Mouse (Mus musculus): ENCODE measurements around the gene Olfr126. TPM values are rescaled to one million over a fixed set of nuclear protein-coding genes. Genes with fewer than 3 reads are reported as not detected.

Olfr126 gene
- polyA plus RNA-seq (2012; rRNA removed) (not detected in 2 replicates), polyA plus RNA-seq (2014; fragmentation: Nextera tagmentation; extraction: Ambion mirVana) (not detected in 2 replicates)

DNA sequence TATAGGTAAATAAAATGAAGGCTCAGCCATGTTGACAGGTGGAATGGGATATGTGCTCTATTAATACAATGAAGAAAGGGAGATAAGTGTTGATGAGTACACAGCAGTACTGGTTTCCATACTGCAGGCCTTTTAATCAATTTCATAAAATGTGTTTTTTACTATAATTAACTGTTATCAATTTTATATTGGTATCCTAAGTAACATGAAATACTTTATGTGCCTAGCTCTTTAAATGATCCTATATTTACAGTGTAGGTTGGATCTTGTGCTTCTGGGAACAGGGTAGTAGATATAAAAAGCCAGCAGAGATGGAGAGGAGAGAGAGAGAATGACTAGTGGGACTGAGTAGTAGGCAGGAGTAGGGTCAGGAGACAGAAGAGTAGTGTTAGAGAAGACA is at the start of gene Olfr126:
TSS of gene Olfr126 (plus strand) at position 301 of the 400 bp plus-strand sequence.
- Histone ChIP-seq H3K9me3 (ENCODE audit: control insufficient read depth, low read length) (no peaks in the 10 kb centered on the region), H3K9ac (replicated peaks) (no peak within 1 kb of the TSS), H3K4me1 (replicated peaks; ENCODE audit: control insufficient read depth in 2 of 2, insufficient read depth in 2 of 2, low read length in 1 of 2) (no peaks in the 10 kb centered on the region), H3K4me2 (ENCODE audit: low read depth) (no peak within 1 kb of the TSS), H3K36me3 (replicated peaks; ENCODE audit: control insufficient read depth, insufficient read depth, low read depth) (no peaks in the 10 kb centered on the region), H3K4me3 (ENCODE audit: insufficient read depth in 1 of 2, low read depth in 2 of 2, low read length in 2 of 2) (no peak within 1 kb of the TSS), H3K27me3 (ENCODE audit: control insufficient read depth, insufficient read depth, low read length) (no peaks in the 10 kb centered on the region), H3K27ac (no peak within 1 kb of the TSS)
- ATAC-seq (ENCODE audit: insufficient read depth) (no peak), DNase-seq (ENCODE audit: low read depth in 3 of 3, low spot score in 3 of 3) (no peak)
- TF ChIP-seq EP300 (IDR thresholded peaks at IDR 0.05; ENCODE audit: low read depth) = no peak
- TF ChIP-seq CTCF (IDR thresholded peaks at IDR 0.05; ENCODE audit: low read depth) = no peak

DNA sequence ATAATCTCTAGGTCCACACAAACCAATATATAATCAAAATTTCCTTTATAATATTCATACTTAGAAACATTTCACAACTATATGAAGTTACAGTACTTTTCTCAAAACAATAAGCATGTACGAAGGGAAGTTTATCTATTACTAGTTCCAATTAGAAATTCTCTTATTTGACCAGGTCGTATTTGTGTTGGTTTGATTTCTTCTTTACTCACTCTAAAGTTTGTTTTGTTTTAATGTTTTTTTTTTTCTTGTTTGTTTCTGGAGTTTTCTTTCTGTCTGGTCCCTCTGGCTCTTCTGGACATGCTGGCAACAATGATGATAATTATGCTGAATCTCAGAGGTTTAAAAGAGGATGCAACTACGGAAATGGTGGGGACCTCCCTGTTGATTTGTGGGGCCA is 47.7 kb upstream of the Olfr126 start, which contains the start of gene Olfr124:
TSS of gene Olfr124 (plus strand) at position 301 of the 400 bp plus-strand sequence.
- Histone ChIP-seq H3K36me3 (replicated peaks; ENCODE audit: control insufficient read depth, insufficient read depth, low read depth) (no peaks in the 10 kb centered on the region), H3K4me1 (replicated peaks; ENCODE audit: control insufficient read depth in 2 of 2, insufficient read depth in 2 of 2, low read length in 1 of 2) (no peaks in the 10 kb centered on the region), H3K27me3 (ENCODE audit: control insufficient read depth, insufficient read depth, low read length) (no peaks in the 10 kb centered on the region), H3K4me3 (ENCODE audit: insufficient read depth in 1 of 2, low read depth in 2 of 2, low read length in 2 of 2) (no peak within 1 kb of the TSS), H3K9me3 (ENCODE audit: control insufficient read depth, low read length) (no peaks in the 10 kb centered on the region), H3K27ac (no peak within 1 kb of the TSS), H3K9ac (replicated peaks) (no peak within 1 kb of the TSS), H3K4me2 (ENCODE audit: low read depth) (no peak within 1 kb of the TSS)
- 57% methylated on average over 3 of the region's 3 CpGs for WGBS (ENCODE audit: insufficient replicate concordance)
- no peak for DNase-seq (ENCODE audit: low read depth in 3 of 3, low spot score in 3 of 3)
- TF ChIP-seq EP300 (IDR thresholded peaks at IDR 0.05; ENCODE audit: low read depth) = no peak
- no peak for TF ChIP-seq CTCF (IDR thresholded peaks at IDR 0.05; ENCODE audit: low read depth)
- no peak for ATAC-seq (ENCODE audit: insufficient read depth)

DNA sequence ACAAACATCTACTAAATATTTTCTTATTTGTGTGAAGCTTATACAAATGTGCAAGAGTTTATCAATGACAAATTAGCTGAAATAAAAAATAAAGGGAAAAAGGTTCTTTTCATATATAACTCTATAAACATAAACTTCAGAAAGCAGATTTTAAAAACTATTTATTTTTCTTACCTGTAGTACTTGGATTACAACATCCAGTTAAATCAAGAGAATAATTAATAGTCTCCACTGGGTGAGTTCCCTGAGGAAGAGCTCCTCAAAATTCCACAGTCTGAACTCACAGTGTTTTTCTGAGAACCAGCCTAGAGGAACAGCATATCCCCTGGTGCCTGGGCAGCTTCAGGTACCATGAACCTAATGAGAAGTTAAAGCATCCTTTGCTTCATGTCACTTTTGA is 14.6 kb upstream of the Olfr126 start, which contains the start of gene Olfr125:
TSS of gene Olfr125 (plus strand) at position 301 of the 400 bp plus-strand sequence.
- H3K9ac ChIP-seq (replicated peaks) = no peak within 1 kb of the TSS
- no peaks in the 10 kb centered on the region for H3K27me3 ChIP-seq (ENCODE audit: control insufficient read depth, insufficient read depth, low read length)
- DNase-seq (ENCODE audit: low read depth in 3 of 3, low spot score in 3 of 3) = no peak
- no peak for ATAC-seq (ENCODE audit: insufficient read depth)
- H3K36me3 ChIP-seq (replicated peaks; ENCODE audit: control insufficient read depth, insufficient read depth, low read depth) = no peaks in the 10 kb centered on the region
- H3K4me1 ChIP-seq (replicated peaks; ENCODE audit: control insufficient read depth in 2 of 2, insufficient read depth in 2 of 2, low read length in 1 of 2) = no peaks in the 10 kb centered on the region
- no peak for TF ChIP-seq EP300 (IDR thresholded peaks at IDR 0.05; ENCODE audit: low read depth)
- no peak for TF ChIP-seq CTCF (IDR thresholded peaks at IDR 0.05; ENCODE audit: low read depth)
- H3K27ac ChIP-seq = no peak within 1 kb of the TSS
- no peak within 1 kb of the TSS for H3K4me2 ChIP-seq (ENCODE audit: low read depth)
- no peak within 1 kb of the TSS for H3K4me3 ChIP-seq (ENCODE audit: insufficient read depth in 1 of 2, low read depth in 2 of 2, low read length in 2 of 2)
- no peaks in the 10 kb centered on the region for H3K9me3 ChIP-seq (ENCODE audit: control insufficient read depth, low read length)

DNA sequence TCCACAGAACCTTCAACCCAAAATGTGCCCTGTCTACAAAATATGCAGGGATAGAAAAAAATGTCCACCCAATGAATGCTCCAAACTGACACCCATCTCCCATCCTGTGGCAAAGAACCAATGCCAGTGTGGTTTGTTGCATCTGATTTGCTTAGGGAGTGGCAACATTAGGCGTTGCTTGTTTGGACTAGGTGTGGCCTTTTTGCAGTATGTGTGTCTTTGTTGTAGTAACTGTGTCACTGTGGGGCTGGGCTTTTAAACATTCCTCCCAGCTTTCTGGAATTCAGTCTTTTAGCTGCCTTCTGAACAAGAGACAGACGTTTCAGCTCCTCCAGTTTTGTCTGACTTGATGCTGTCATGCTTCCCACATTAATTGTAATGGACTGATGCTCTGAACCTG is 16.6 kb downstream of the Olfr126 start:
- no peaks in the 10 kb centered on the region for H3K9me3 ChIP-seq (ENCODE audit: control insufficient read depth, low read length)
- no peaks in the 10 kb centered on the region for H3K36me3 ChIP-seq (replicated peaks; ENCODE audit: control insufficient read depth, insufficient read depth, low read depth)
- TF ChIP-seq EP300 (IDR thresholded peaks at IDR 0.05; ENCODE audit: low read depth) = no peak
- no peak for TF ChIP-seq CTCF (IDR thresholded peaks at IDR 0.05; ENCODE audit: low read depth)
- DNase-seq (ENCODE audit: low read depth in 3 of 3, low spot score in 3 of 3) (no peak), ATAC-seq (ENCODE audit: insufficient read depth) (no peak)
- H3K27ac ChIP-seq = no peak overlapping the region
- H3K4me1 ChIP-seq (replicated peaks; ENCODE audit: control insufficient read depth in 2 of 2, insufficient read depth in 2 of 2, low read length in 1 of 2) = no peaks in the 10 kb centered on the region
- no peak overlapping the region for H3K9ac ChIP-seq (replicated peaks)
- no peak overlapping the region for H3K4me2 ChIP-seq (ENCODE audit: low read depth)
- H3K4me3 ChIP-seq (ENCODE audit: insufficient read depth in 1 of 2, low read depth in 2 of 2, low read length in 2 of 2) = no peak overlapping the region
- 27% methylated on average over 2 of the region's 2 CpGs for WGBS (ENCODE audit: insufficient replicate concordance)
- no peaks in the 10 kb centered on the region for H3K27me3 ChIP-seq (ENCODE audit: control insufficient read depth, insufficient read depth, low read length)

DNA sequence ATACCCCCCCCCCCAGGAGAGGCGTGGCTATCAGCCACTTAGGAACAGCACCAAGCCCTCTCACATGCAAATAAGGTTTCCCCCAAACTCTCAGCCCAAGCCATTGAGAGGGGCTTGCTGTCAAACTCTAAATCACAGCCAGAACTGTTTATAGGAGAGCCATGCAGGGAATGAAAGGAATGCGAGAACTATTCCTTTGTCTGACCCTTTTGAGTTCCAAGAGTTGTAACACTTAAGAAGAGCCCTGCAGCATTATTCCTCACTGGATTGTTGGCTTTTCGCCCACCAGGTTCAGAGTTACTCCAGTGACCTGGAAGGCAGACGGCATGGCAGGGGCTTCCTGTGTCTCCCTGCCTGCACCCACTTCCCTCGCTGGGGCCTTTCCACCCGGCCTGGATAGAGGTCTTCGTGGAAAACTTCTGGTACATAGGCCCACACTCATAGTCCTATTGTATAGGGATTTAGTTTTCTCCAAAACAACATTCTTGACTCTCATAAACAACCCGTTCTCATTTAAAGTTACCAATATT is 22.5 kb downstream of the Olfr126 start:
- Histone ChIP-seq H3K9me3 (ENCODE audit: control insufficient read depth, low read length) (no peaks in the 10 kb centered on the region), H3K27ac (no peak overlapping the region), H3K9ac (replicated peaks) (no peak overlapping the region), H3K4me2 (ENCODE audit: low read depth) (no peak overlapping the region), H3K4me1 (replicated peaks; ENCODE audit: control insufficient read depth in 2 of 2, insufficient read depth in 2 of 2, low read length in 1 of 2) (no peaks in the 10 kb centered on the region), H3K36me3 (replicated peaks; ENCODE audit: control insufficient read depth, insufficient read depth, low read depth) (no peaks in the 10 kb centered on the region), H3K27me3 (ENCODE audit: control insufficient read depth, insufficient read depth, low read length) (no peaks in the 10 kb centered on the region), H3K4me3 (ENCODE audit: insufficient read depth in 1 of 2, low read depth in 2 of 2, low read length in 2 of 2) (no peak overlapping the region)
- no peak for DNase-seq (ENCODE audit: low read depth in 3 of 3, low spot score in 3 of 3)
- WGBS (ENCODE audit: insufficient replicate concordance) = 22% methylated on average over 8 of the region's 8 CpGs
- TF ChIP-seq CTCF (IDR thresholded peaks at IDR 0.05; ENCODE audit: low read depth) (no peak), EP300 (IDR thresholded peaks at IDR 0.05; ENCODE audit: low read depth) (no peak)
- no peak for ATAC-seq (ENCODE audit: insufficient read depth)
